Mouse (Mus musculus) heart, embryonic 13.5 days (tissue): ENCODE data around the gene Mst1. TPM values are rescaled to one million over a fixed set of nuclear protein-coding genes. Genes with fewer than 3 reads are reported as not detected.

Source experiments
- ATAC-seq: fragments of 200-750 bp; cut with Nextera tagmentation; 2 replicates; pipeline ENCODE4 v1.8.0; 2017; ENCODE audit warnings: moderate TSS enrichment; ENCODE audit not compliant: insufficient number of reproducible peaks, low FRiP score, low TSS enrichment; ENCODE audit errors: extremely low read depth
- H3K27ac ChIP-seq: fragments of 300-500 bp; sonication (generic); replicated peaks from 2 replicates; pipeline ENCODE4 v1.5.1; 2015; ENCODE audit warnings: moderate library complexity, mild to moderate bottlenecking, inconsistent platforms
- H3K27me3 ChIP-seq: fragments of 300-500 bp; sonication (generic); replicated peaks from 2 replicates; pipeline ENCODE4 v1.6.1; 2015; ENCODE audit warnings: mild to moderate bottlenecking, inconsistent platforms
- H3K36me3 ChIP-seq: fragments of 300-500 bp; sonication (generic); 2 replicates; pipeline ENCODE4 v1.6.1; 2015; ENCODE audit warnings: mild to moderate bottlenecking, inconsistent platforms
- H3K4me1 ChIP-seq: fragments of 300-500 bp; sonication (generic); 2 replicates; pipeline ENCODE4 v1.6.1; 2015; ENCODE audit warnings: inconsistent platforms
- H3K4me2 ChIP-seq: fragments of 300-500 bp; sonication (generic); 2 replicates; pipeline ENCODE4 v1.6.1; 2015; ENCODE audit warnings: inconsistent platforms, mild to moderate bottlenecking, moderate library complexity
- H3K4me3 ChIP-seq: fragments of 300-500 bp; sonication (generic); 2 replicates; pipeline ENCODE4 v1.5.1; 2015; ENCODE audit warnings: moderate library complexity, mild to moderate bottlenecking, inconsistent platforms
- H3K9ac ChIP-seq: fragments of 300-500 bp; sonication (generic); 2 replicates; pipeline ENCODE4 v1.6.1; 2015; ENCODE audit warnings: inconsistent platforms, mild to moderate bottlenecking, moderate library complexity
- H3K9me3 ChIP-seq: fragments of 300-500 bp; sonication (generic); 2 replicates; pipeline ENCODE4 v1.6.1; 2016; ENCODE audit warnings: inconsistent platforms
- WGBS: fragments of 180-500 bp; shearing (Covaris S2); methylation state at CpG from one replicate; pipeline ENCODE4 v1.1.7; 2015; ENCODE audit warnings: mixed read lengths; 5-methylcytosine and 5-hydroxymethylcytosine counted together
- microRNA-seq: library from miRNA; unstranded; fragments of <30 nt; microRNA quantifications from one replicate; pipeline ENCODE4, GENCODE M21; 2016
- polyA plus RNA-seq: library from polyadenylated mRNA; unstranded; fragments of >200 nt; fragmentation: Nextera tagmentation; extraction: Ambion mirVana; gene quantifications from 2 replicates; pipeline ENCODE4 v1.2.1, GENCODE M21; 2015

The Mst1 gene
- polyA plus RNA-seq, 1 experiment from 2014 or later = 0.20 TPM

DNA sequence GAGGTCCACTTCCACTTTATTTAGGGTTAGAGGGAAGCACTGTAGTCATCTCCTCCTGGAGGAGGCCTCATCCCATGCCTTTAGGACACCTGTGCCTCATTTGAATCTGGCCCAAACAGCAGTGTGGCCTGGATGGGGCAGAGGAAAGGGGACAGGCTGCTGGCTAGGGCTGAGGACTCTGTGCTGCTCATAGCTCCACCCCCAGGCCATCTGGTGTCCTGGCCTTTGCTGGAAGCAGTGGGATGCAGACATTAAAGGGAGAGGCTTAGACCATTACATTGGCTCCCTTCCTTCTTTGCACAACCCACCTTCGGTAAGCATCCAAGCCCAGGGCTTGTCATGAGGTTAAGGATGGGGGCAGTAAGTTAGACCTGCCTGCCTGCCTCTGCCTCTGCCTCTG is 53.2 kb downstream of the Mst1 start:
- Histone ChIP-seq H3K4me3 (no peak overlapping the region), H3K27me3 (peaks cover 21% of the 10 kb centered on the region), H3K9ac (no peak overlapping the region), H3K36me3 (no peaks in the 10 kb centered on the region), H3K27ac (no peak overlapping the region), H3K4me1 (peaks cover 20% of the 10 kb centered on the region), H3K4me2 (no peak overlapping the region), H3K9me3 (no peaks in the 10 kb centered on the region)
- WGBS = 57% methylated on average over 1 of the region's 1 CpGs
- no peak; the same call in 1 of the 2 replicates for ATAC-seq

Small RNA genes lying within 50 kb of the gene (microRNA-seq; reads per million reads assigned to microRNA genes)
- gene Gm47303 = not detected
- gene Mir7088 = not detected

Other genes starting within 250 kb of the Mst1 start
- gene Rbm6, start 207.2 kb upstream of the Mst1 start, polyA plus RNA-seq = 46.5 and 48.4 TPM in 2 replicates
- gene Mon1a, start 192.3 kb upstream of the Mst1 start, polyA plus RNA-seq = 8.1 and 9.1 TPM in 2 replicates
- gene Mst1r, start 173.6 kb upstream of the Mst1 start, polyA plus RNA-seq = 2.7 and 4.1 TPM in 2 replicates
- not detected in 2 replicates for gene Actl11, start 152.0 kb upstream of the Mst1 start, polyA plus RNA-seq
- 0.63 and 1.0 TPM in 2 replicates for gene Camkv, start 144.8 kb upstream of the Mst1 start, polyA plus RNA-seq
- 11.9 and 12.4 TPM in 2 replicates for gene Traip, start 130.3 kb upstream of the Mst1 start, polyA plus RNA-seq
- gene Uba7, start 104.9 kb upstream of the Mst1 start, polyA plus RNA-seq = 31.7 and 35.0 TPM in 2 replicates
- 3.8 and 4.6 TPM in 2 replicates for gene Gm20661, start 97.4 kb upstream of the Mst1 start, polyA plus RNA-seq
- gene Inka1, start 94.6 kb upstream of the Mst1 start, polyA plus RNA-seq = 50.6 and 52.7 TPM in 2 replicates
- 7.6 and 7.7 TPM in 2 replicates for gene Cdhr4, start 87.9 kb upstream of the Mst1 start, polyA plus RNA-seq
- 0.71 TPM in 1 of 2 replicates, not detected in the other for gene Gm20662, start 84.1 kb upstream of the Mst1 start, polyA plus RNA-seq
- 37.0 and 40.7 TPM in 2 replicates for gene Ip6k1, start 77.9 kb upstream of the Mst1 start, polyA plus RNA-seq
- gene Gmppb, start 31.2 kb upstream of the Mst1 start, polyA plus RNA-seq = 21.4 and 23.3 TPM in 2 replicates
- 1.9 and 2.3 TPM in 2 replicates for gene Amigo3, start 27.3 kb upstream of the Mst1 start, polyA plus RNA-seq
- 29.4 and 30.9 TPM in 2 replicates for gene Rnf123, start 2.9 kb downstream of the Mst1 start, polyA plus RNA-seq
- 51.3 and 62.5 TPM in 2 replicates for gene Apeh, start 14.2 kb downstream of the Mst1 start, polyA plus RNA-seq
- 0.32 and 0.36 TPM in 2 replicates for gene Bsn, start 109.9 kb downstream of the Mst1 start, polyA plus RNA-seq
- gene Dag1, start 183.5 kb downstream of the Mst1 start, polyA plus RNA-seq = 136 and 138 TPM in 2 replicates
- 23.6 and 24.3 TPM in 2 replicates for gene Nicn1, start 210.0 kb downstream of the Mst1 start, polyA plus RNA-seq
- gene Amt, start 216.4 kb downstream of the Mst1 start, polyA plus RNA-seq = 10.9 and 12.9 TPM in 2 replicates
- 332 and 341 TPM in 2 replicates for gene Rhoa, start 225.7 kb downstream of the Mst1 start, polyA plus RNA-seq
- 31.2 and 32.6 TPM in 2 replicates for gene Tcta, start 225.7 kb downstream of the Mst1 start, polyA plus RNA-seq